Mouse (Mus musculus) MEL-GATA-1-ER (cell line): ENCODE measurements around the gene Sec24c.

Experiments used
- DNase-seq: peaks from one replicate; pipeline ENCODE4 v3.0.0-alpha.2; 2012; ENCODE audit warnings: low read depth; ENCODE audit errors: extremely low read depth

Gene Sec24c

DNA sequence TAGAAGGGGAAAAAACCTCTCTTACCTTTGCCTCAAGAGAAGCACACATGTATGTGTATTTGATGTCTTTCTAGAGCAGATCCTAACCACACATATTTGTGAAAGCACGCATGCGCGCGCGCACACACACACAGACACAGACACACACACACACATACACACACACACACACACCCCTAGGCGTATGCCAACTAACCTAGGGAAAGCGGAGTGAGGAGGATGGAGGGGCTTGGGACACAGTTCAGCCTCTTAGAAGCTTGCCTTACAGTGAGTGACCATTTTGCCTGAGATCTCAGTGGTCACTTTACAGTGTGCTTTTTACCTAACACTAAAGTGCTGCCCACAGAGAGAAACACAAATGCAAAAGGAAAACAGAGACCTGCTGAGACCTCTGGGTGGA lies 14.4 kb upstream of the Sec24c start:
- no peak for DNase-seq

GRCm38 (mm10) chr14:20660827-20661660 lies 13.1 kb upstream of the Sec24c start:
- DNase-seq = peak; percentile 86

GRCm38 (mm10) chr14:20661661-20662331 lies 12.3 kb upstream of the Sec24c start:
- DNase-seq = no peak

DNA sequence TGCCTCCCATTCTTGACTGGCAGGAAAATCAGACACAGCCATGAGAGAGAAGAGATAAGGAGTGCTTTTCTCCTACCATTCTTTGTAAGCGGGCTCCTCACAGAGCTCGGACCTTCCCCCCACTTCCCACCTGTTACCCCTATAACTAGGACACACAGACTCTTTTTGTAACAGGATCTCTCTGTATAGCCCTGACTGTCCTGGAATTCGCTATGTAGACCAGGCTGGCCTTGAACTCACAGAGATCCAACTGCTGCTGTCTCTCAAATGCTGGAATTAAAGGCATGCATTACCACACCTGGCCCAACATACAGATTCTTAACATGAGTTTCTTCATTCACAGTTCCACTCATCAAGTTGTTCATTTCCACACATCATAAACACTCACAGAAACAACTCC lies 11.4 kb upstream of the Sec24c start:
- no peak for DNase-seq

- DNase-seq = no peak
Measured at GRCm38 (mm10) chr14:20663601-20664000, 10.5 kb upstream of the Sec24c start.

- DNase-seq = no peak
Measured at GRCm38 (mm10) chr14:20664436-20664835, 9.7 kb upstream of the Sec24c start.

DNA sequence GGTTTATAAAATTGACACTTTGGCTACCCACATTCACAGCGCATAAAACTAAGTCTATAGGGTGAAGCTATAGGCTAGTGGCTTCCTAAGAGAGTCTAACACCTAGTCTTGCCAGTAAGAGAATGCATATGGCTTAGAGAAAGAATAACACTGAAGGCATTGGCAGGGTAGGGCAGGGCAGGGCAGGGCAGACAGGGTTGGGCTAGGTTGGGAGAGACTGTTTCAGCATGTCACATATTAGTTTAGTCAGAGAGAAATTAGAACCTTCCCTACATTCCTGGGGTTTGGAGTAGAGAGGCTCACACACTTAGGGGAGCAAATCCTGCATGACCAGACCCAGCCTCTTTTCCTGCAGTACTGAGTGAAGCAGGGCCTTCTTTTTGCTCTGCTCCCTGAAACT lies 6.6 kb upstream of the Sec24c start:
- no peak for DNase-seq

DNA sequence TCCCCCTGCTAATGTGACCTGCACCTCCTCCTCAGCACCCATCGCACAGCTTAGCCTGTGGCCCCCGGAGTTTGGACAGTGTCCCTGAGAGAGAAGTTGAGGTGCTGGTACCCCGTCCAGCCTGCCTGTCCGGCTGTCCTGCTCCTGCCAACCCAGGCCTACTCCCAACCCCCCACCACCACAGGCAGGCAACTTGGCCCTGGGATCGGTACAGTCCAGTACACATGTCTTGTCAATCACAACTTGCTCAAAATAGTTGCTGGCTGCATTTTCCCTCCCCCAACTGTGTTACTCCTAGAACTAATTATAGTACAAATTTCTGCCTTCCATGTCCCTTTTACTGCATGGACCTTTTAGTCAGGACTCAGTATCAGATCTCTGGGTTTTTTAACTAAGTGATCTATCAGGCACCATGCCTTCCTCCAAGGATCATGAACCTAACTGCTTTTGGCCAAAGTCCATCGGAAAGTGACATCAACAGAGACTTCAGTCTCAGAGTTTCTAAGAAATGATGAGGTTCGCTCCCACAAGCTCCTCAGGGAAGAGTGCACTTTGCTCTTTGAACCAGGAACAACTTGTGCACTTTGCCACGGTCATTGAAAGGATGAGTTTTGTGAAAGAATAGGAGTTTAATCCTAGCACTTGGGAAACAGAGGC lies 5.8 kb upstream of the Sec24c start, which contains the start of gene Synpo2l:
TSS of gene Synpo2l (minus strand) at position 201 of the 657 bp plus-strand sequence.
- no peak for DNase-seq

GRCm38 (mm10) chr14:20672990-20673389 lies 1.1 kb upstream of the Sec24c start:
- DNase-seq = peak; percentile 65

GRCm38 (mm10) chr14:20673735-20674063 lies 409 bp upstream of the Sec24c start:
- DNase-seq = no peak

- DNase-seq = no peak
Measured at GRCm38 (mm10) chr14:20677906-20678305, 3.8 kb downstream of the Sec24c start.

DNA sequence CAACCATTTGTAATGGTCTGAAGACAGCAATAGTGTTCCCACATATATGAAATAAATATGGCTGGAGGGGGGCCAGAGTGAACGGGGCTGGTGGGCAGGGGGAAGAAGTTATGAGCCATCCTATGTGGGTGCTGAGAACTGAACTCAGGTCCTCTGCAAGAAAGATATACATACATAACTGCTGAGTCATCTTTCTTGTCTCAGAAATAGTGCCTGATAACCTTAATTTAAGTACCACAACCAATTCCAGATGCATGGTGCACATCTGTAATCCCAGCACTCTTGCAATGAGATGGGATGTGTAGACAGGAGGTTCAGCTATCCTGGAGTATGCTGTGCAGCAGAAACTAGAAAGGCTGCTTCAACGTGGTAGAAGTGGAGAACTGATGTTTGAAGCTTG lies 7.6 kb downstream of the Sec24c start:
- no peak for DNase-seq

- no peak for DNase-seq
Measured at GRCm38 (mm10) chr14:20682498-20682897, 8.4 kb downstream of the Sec24c start.

GRCm38 (mm10) chr14:20686576-20686975 lies 12.5 kb downstream of the Sec24c start:
- DNase-seq = no peak

DNA sequence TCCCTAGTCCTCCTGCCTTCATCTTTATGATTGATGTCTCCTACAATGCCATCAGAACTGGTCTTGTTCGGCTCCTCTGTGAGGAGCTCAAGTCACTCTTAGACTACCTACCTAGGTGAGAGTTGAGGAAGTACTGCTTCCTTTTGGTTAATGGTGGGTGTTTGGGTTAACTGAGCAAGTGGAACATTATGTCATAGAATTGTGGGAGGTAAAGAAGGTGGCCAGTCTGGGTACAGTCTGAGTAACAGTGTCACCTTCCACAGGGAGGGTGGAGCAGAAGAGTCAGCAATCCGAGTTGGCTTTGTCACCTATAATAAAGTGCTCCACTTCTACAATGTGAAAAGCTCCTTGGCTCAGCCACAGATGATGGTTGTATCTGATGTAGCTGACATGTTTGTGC lies 14.9 kb downstream of the Sec24c start:
- DNase-seq = no peak

GRCm38 (mm10) chr14:20691772-20692171 lies 17.7 kb downstream of the Sec24c start:
- no peak for DNase-seq

DNA sequence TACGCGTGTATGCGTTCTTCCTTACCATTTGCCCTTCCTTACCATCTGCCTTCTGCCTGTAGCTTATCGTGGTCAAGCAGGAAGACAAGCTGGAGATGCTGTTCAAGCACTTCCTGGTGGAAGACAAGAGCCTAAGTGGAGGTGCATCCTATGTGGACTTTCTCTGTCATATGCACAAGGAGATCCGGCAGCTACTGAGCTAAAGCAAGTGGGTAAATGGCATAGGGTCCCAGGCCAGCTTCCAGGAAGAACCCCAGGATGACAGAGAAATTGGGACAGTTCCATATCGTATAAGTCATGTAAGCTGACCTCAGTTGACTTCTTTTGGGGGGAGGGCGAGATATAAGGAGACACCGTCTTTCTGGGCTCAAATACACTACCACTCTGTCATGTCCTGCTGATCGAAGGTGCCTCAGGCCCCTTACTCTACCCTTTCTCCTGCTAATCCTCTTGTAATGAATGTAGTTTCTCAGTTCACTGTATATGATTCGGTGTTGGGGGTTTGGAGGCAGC lies 19.5 kb downstream of the Sec24c start:
- no peak for DNase-seq

DNA sequence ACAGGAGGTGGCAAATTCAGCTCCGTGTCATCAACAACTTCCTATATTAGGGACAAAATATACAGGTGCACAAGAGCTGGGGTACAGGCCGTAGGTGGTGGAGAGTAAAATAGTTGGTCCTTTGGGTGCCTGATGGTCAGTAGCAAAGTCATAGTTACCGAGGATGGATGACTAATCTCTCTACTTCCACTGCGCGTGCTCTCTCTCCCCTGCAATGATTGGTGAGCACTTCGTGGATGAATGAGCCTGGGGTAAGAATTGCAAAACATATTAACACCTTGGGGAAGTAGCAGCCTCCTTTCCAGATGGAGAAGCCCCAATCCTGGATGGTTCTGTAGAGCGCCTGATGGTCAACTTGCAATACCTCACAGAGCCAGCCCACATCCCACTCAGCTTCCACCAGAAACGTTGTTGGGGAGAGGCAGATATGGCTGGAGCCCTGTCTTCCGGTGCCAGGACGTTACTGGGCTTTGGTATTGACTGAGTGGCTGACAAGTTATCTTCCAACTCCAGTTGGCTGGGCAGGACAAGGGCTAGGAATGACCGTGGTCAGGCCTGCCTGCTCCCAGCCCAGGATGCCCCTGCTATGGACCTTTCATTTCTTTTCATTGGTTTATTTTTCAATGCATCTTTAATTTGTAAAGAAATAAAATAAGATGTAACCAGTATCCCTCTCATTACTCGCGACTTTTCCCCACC lies 20.2 kb downstream of the Sec24c start:
- DNase-seq = no peak

- DNase-seq = no peak
Measured at GRCm38 (mm10) chr14:20694884-20695760, 21.0 kb downstream of the Sec24c start, which contains the start of gene Fut11. Gene Fut11 (plus strand): TSS chr14:20694968.

DNA sequence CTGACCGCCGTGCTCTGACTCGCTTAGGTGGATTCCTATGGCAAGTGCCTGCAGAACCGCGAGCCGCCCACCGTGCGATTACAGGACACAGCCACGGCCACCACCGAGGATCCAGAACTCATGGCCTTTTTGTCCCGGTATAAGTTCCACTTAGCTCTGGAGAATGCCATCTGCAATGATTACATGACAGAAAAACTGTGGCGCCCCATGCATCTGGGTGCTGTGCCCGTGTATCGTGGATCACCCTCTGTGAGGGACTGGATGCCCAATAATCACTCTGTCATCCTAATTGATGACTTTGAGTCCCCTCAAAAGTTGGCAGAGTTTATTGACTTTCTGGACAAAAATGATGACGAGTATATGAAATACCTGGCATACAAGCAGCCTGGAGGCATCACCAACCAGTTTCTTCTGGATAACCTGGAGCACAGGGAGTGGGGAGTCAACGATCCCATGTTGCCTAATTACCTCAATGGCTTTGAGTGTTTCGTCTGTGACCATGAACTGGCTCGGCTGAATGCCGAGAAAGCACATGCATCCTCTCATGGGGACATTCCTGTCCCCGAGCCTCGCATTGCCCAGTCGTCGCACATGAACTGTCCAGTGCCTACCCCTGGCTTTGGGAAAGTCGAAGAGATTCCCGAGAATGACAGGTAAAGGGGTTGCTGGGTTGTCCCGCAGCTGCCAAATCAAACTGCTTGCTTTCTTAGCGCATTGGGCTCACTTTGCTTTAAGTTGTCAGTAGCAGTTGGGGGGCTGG lies 21.8 kb downstream of the Sec24c start:
- DNase-seq = no peak
